Mouse (Mus musculus): ENCODE measurements around the gene Ap1s1. TPM values are rescaled to one million over a fixed set of nuclear protein-coding genes. Genes with fewer than 3 reads are reported as not detected.

Ap1s1 gene
- polyA plus RNA-seq, 1 experiment from 2014 or later, result 303 TPM

- ATAC-seq, result peak; percentile 94
- H3K27ac ChIP-seq (ENCODE audit: low read length), result peak within 1 kb of the TSS; percentile 38
- 16% methylated on average over 23 of the region's 23 CpGs for WGBS
Observed at GRCm38 (mm10) chr5:137072079-137072960, 26.4 kb upstream of the Ap1s1 start, which contains the start of gene Serpine1. Gene Serpine1 (minus strand): TSS chr5:137072268.

DNA sequence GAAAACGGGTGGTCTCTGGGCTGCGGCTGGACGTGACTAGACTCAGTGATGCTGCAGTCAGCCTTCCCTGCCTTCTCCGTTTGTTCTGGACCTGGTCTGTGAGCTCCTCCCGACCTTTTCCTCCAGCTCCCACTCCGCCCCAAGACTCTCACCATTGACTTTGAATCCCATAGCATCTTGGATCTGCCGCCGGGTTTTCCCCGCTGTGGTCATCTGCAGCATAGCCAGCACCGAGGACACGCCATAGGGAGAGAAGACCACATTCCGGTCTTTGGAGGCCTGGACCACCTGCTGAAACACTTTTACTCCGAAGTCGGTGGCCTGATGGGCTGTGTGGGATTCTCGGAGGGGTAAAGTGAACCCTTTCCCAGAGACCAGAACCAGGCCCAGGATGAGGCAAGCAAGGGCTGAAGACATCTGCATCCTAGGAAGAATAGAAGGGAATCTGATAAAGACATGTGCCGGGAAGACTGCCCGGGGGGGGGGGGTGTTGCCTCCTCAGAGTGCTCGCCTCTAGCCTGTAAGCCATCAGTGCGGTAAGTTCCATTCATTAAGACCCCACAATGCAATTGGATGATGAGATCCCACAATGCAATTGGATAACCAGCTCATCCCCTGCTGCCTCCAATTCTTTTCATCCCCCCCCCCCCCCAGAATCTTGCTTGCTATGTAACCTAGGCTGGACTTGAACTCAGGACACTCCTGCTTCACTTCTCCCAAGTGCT is 25.1 kb upstream of the Ap1s1 start:
- H3K9me3 ChIP-seq (replicated peaks; ENCODE audit: control insufficient read depth, low read length, poor library complexity, severe bottlenecking), result no peaks in the 10 kb centered on the region
- no peak for ATAC-seq
- no peak overlapping the region for H3K4me3 ChIP-seq (ENCODE audit: low read depth, low read length)
- H3K4me1 ChIP-seq (ENCODE audit: control insufficient read depth, insufficient read depth, low read length), result peaks cover 11% of the 10 kb centered on the region; the same call in 1 of the 2 replicates
- H3K9ac ChIP-seq (ENCODE audit: low read depth, low read length), result no peak overlapping the region
- no peak overlapping the region for H3K27ac ChIP-seq (ENCODE audit: low read length)
- H3K4me2 ChIP-seq (ENCODE audit: low read length), result no peak overlapping the region
- H3K36me3 ChIP-seq (ENCODE audit: control insufficient read depth, insufficient read depth, low read length), result no peaks in the 10 kb centered on the region
- 84% methylated on average over 19 of the region's 19 CpGs for WGBS
- no peaks in the 10 kb centered on the region for H3K27me3 ChIP-seq (ENCODE audit: control insufficient read depth, insufficient read depth, low read depth, low read length)

More at GRCm38 (mm10) chr5:137072079-137072960, 26.4 kb upstream of the Ap1s1 start, which contains the start of gene Serpine1:
- H3K9ac ChIP-seq (ENCODE audit: low read depth, low read length), result peak within 1 kb of the TSS; percentile 23; the same call in 1 of the 2 replicates
- H3K4me1 ChIP-seq (ENCODE audit: control insufficient read depth, insufficient read depth, low read length), result peaks cover 11% of the 10 kb centered on the region; the same call in 1 of the 2 replicates
- peak within 1 kb of the TSS; percentile 33 for H3K4me3 ChIP-seq (ENCODE audit: low read depth, low read length)
- peak within 1 kb of the TSS; percentile 59 for H3K4me2 ChIP-seq (ENCODE audit: low read length)
- H3K36me3 ChIP-seq (ENCODE audit: control insufficient read depth, insufficient read depth, low read length), result no peaks in the 10 kb centered on the region
- H3K9me3 ChIP-seq (replicated peaks; ENCODE audit: control insufficient read depth, low read length, poor library complexity, severe bottlenecking), result no peaks in the 10 kb centered on the region
- no peaks in the 10 kb centered on the region for H3K27me3 ChIP-seq (ENCODE audit: control insufficient read depth, insufficient read depth, low read depth, low read length)

GRCm38 (mm10) chr5:137068711-137069110 is 22.8 kb upstream of the Ap1s1 start:
- no peaks in the 10 kb centered on the region for H3K36me3 ChIP-seq (ENCODE audit: control insufficient read depth, insufficient read depth, low read length)
- no peaks in the 10 kb centered on the region for H3K27me3 ChIP-seq (ENCODE audit: control insufficient read depth, insufficient read depth, low read depth, low read length)
- H3K4me1 ChIP-seq (ENCODE audit: control insufficient read depth, insufficient read depth, low read length), result peaks cover 9% of the 10 kb centered on the region; the same call in 1 of the 2 replicates
- no peak for ATAC-seq
- H3K27ac ChIP-seq (ENCODE audit: low read length), result no peak overlapping the region
- H3K9me3 ChIP-seq (replicated peaks; ENCODE audit: control insufficient read depth, low read length, poor library complexity, severe bottlenecking), result no peaks in the 10 kb centered on the region
- H3K4me2 ChIP-seq (ENCODE audit: low read length), result no peak overlapping the region
- WGBS, result 71% methylated on average over 4 of the region's 4 CpGs
- no peak overlapping the region for H3K9ac ChIP-seq (ENCODE audit: low read depth, low read length)
- H3K4me3 ChIP-seq (ENCODE audit: low read depth, low read length), result no peak overlapping the region

- ATAC-seq, result no peak
- Histone ChIP-seq H3K9ac (ENCODE audit: low read depth, low read length) (no peak overlapping the region), H3K36me3 (ENCODE audit: control insufficient read depth, insufficient read depth, low read length) (no peaks in the 10 kb centered on the region), H3K4me3 (ENCODE audit: low read depth, low read length) (no peak overlapping the region), H3K4me2 (ENCODE audit: low read length) (no peak overlapping the region), H3K9me3 (replicated peaks; ENCODE audit: control insufficient read depth, low read length, poor library complexity, severe bottlenecking) (no peaks in the 10 kb centered on the region), H3K4me1 (ENCODE audit: control insufficient read depth, insufficient read depth, low read length) (no peaks in the 10 kb centered on the region), H3K27ac (ENCODE audit: low read length) (no peak overlapping the region), H3K27me3 (ENCODE audit: control insufficient read depth, insufficient read depth, low read depth, low read length) (no peaks in the 10 kb centered on the region)
- 71% methylated on average over 8 of the region's 8 CpGs for WGBS
Observed at GRCm38 (mm10) chr5:137065923-137066322, 20.0 kb upstream of the Ap1s1 start.

DNA sequence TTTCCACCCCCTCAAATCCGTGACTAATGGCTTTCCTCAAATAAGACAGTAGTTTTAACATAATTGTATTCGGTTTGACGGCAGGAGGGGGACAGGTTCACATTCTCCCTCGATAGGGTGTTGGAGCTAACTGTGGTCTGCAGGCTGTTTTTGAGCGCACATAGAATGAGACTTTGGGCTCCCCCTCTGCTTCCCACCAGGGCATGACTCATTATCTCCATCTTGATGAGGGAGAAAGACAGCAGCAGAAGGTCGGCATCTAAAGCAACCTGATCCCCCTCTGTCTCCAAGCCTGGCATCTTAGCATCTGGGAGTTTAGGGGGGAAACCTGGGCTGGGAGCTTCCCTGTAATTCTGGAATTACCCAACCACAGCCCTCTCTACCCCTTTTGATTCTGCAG is 19.5 kb upstream of the Ap1s1 start:
- H3K36me3 ChIP-seq (ENCODE audit: control insufficient read depth, insufficient read depth, low read length), result no peaks in the 10 kb centered on the region
- no peak overlapping the region for H3K27ac ChIP-seq (ENCODE audit: low read length)
- no peaks in the 10 kb centered on the region for H3K9me3 ChIP-seq (replicated peaks; ENCODE audit: control insufficient read depth, low read length, poor library complexity, severe bottlenecking)
- no peaks in the 10 kb centered on the region for H3K27me3 ChIP-seq (ENCODE audit: control insufficient read depth, insufficient read depth, low read depth, low read length)
- no peak overlapping the region for H3K9ac ChIP-seq (ENCODE audit: low read depth, low read length)
- WGBS, result 55% methylated on average over 6 of the region's 6 CpGs
- H3K4me3 ChIP-seq (ENCODE audit: low read depth, low read length), result no peak overlapping the region
- H3K4me1 ChIP-seq (ENCODE audit: control insufficient read depth, insufficient read depth, low read length), result no peaks in the 10 kb centered on the region
- H3K4me2 ChIP-seq (ENCODE audit: low read length), result no peak overlapping the region
- ATAC-seq, result no peak

- Histone ChIP-seq H3K36me3 (ENCODE audit: control insufficient read depth, insufficient read depth, low read length) (no peaks in the 10 kb centered on the region), H3K9me3 (replicated peaks; ENCODE audit: control insufficient read depth, low read length, poor library complexity, severe bottlenecking) (no peaks in the 10 kb centered on the region), H3K9ac (ENCODE audit: low read depth, low read length) (no peak overlapping the region), H3K27me3 (ENCODE audit: control insufficient read depth, insufficient read depth, low read depth, low read length) (no peaks in the 10 kb centered on the region), H3K4me2 (ENCODE audit: low read length) (no peak overlapping the region), H3K4me3 (ENCODE audit: low read depth, low read length) (no peak overlapping the region), H3K27ac (ENCODE audit: low read length) (no peak overlapping the region), H3K4me1 (ENCODE audit: control insufficient read depth, insufficient read depth, low read length) (no peaks in the 10 kb centered on the region)
- WGBS, result 83% methylated on average over 5 of the region's 5 CpGs
- ATAC-seq, result no peak
Observed at GRCm38 (mm10) chr5:137062601-137063000, 16.7 kb upstream of the Ap1s1 start.

DNA sequence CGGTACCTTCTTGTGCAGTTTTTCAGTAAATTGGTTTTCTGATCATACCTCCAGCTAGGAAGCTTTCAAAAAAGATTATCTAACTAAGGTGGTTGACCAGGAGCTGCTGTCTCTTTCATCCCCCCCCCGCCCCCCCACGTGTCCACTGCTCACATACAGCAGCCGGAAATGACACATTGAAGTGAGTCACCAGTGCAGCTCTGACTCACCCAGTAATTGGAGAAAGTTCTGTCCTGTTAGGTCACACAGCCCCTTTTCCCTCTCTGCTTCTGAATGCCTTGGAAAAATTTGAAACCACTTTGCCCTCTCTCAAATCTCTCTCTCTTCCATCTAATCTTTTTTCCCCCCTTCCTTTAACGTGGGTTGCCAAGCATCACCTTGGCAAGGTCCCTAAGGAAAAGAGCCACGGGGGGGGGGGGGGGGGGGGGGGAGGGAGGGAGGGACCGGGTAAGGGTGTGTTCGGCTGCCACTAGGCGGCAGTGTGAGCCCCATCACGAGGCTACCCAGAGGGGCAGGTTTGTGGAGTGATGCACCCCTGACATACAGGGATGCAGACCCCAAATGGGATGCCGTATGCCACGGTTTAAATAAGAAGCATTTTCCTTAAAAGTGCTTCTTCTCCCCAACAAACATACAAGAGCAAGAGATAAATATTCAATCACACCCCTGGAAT is 16.0 kb upstream of the Ap1s1 start:
- 29% methylated on average over 10 of the region's 12 CpGs for WGBS
- ATAC-seq, result no peak
- no peak overlapping the region for H3K9ac ChIP-seq (ENCODE audit: low read depth, low read length)
- H3K27me3 ChIP-seq (ENCODE audit: control insufficient read depth, insufficient read depth, low read depth, low read length), result no peaks in the 10 kb centered on the region
- no peaks in the 10 kb centered on the region for H3K36me3 ChIP-seq (ENCODE audit: control insufficient read depth, insufficient read depth, low read length)
- H3K9me3 ChIP-seq (replicated peaks; ENCODE audit: control insufficient read depth, low read length, poor library complexity, severe bottlenecking), result no peaks in the 10 kb centered on the region
- no peaks in the 10 kb centered on the region for H3K4me1 ChIP-seq (ENCODE audit: control insufficient read depth, insufficient read depth, low read length)
- H3K4me2 ChIP-seq (ENCODE audit: low read length), result no peak overlapping the region
- no peak overlapping the region for H3K27ac ChIP-seq (ENCODE audit: low read length)
- no peak overlapping the region for H3K4me3 ChIP-seq (ENCODE audit: low read depth, low read length)

- Histone ChIP-seq H3K4me1 (ENCODE audit: control insufficient read depth, insufficient read depth, low read length) (no peaks in the 10 kb centered on the region), H3K4me2 (ENCODE audit: low read length) (no peak overlapping the region), H3K27me3 (ENCODE audit: control insufficient read depth, insufficient read depth, low read depth, low read length) (no peaks in the 10 kb centered on the region), H3K27ac (ENCODE audit: low read length) (no peak overlapping the region), H3K9ac (ENCODE audit: low read depth, low read length) (no peak overlapping the region), H3K9me3 (replicated peaks; ENCODE audit: control insufficient read depth, low read length, poor library complexity, severe bottlenecking) (no peaks in the 10 kb centered on the region), H3K36me3 (ENCODE audit: control insufficient read depth, insufficient read depth, low read length) (no peaks in the 10 kb centered on the region), H3K4me3 (ENCODE audit: low read depth, low read length) (no peak overlapping the region)
- ATAC-seq, result no peak
- WGBS, result 84% methylated on average over 5 of the region's 5 CpGs
Observed at GRCm38 (mm10) chr5:137054873-137055272, 8.9 kb upstream of the Ap1s1 start.

All from midbrain, embryonic 16.5 days (tissue).